Mouse (Mus musculus) neural tube, embryonic 10.5 days (tissue): ENCODE data around the gene Snx25.
"Not testable (repeated sequence)": the region's sequence is repeated elsewhere in the genome, so short reads cannot be mapped to it uniquely, and the experiment has no call there.

ENCODE experiments used
- DNase-seq: peaks from one replicate; pipeline ENCODE4 v3.0.0-alpha.2; 2017; ENCODE audit warnings: low spot score; ENCODE audit errors: extremely low spot score

The Snx25 gene

DNA sequence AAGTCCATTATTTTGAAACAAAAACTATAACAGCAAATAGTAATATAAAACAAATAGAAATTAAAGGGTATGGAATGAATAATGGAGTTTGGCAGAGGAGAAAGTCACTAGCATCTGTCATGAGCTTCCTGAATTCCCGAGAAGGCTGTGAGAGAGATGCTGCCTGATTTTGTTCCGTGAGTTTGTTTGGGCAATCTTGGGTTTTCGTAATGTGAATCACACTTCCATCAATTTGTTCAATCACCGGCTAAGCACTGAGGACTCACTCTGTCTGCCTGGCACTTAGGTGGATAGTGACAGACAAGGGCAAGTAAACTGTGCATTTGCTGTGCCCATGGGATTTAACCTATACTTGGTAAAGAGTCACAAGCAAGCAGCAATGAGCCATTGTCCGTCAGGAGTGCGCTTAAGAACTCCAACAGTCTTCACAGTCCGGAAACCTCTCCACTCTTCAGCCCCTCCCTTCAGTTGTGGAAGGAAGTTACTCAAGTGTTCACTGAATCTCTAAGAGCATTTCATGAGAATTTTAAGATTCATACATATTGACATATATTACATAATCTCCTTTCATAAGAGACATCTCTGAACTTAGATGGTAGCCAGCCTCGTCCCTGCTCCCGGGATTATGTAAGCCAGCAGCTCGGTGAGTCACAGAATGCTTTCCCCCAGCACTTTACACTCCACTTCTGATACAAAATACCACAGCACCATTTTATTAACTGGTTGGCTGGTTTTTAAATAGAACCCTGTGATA lies 13.9 kb downstream of the Snx25 start:
- DNase-seq, result no peak

GRCm38 (mm10) chr8:46137336-46137735 lies 14.6 kb downstream of the Snx25 start:
- DNase-seq, result no peak

DNA sequence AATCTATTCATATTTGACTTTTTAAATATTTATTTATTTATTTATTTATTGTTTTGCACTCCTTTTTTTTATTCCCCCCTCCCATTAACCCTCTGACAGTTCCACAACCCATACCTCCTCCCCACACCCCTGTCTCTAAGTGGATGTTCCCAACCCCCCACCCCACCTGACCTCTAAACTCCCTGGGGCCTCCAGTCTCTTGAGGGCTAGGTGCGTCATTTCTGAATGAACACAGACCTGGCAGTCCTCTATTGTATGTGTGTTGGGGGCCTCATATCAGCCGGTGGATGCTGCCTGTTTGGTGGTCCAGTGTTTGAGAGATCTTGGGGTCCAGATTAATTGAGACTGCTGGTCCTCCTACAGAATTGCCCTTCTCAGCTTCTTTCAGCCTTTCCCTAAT lies 16.4 kb downstream of the Snx25 start:
- not testable (repeated sequence) for DNase-seq

DNA sequence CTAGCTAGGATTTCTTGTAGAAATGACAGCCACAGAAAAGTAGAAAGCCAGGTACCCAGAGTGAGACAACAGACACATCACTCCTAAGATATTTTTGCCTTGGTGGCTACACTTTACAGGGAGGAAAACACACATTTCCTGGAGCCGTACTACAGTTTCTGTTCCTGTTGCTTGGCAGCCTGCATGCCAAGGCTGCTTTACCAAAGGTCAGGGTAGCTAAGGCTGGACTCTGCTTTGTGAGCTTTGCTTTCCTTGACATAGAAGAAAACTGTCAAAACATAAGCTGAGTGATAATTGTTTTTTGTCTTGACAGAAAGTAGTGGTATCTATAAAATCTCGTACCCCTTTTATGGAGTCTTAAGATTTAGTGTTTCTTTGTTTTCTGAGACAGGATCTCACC lies 21.5 kb downstream of the Snx25 start:
- DNase-seq, result no peak

- no peak for DNase-seq
Observed at GRCm38 (mm10) chr8:46122498-46122897, 29.5 kb downstream of the Snx25 start.

GRCm38 (mm10) chr8:46119176-46119575 lies 32.8 kb downstream of the Snx25 start:
- DNase-seq, result no peak

- no peak for DNase-seq
Observed at GRCm38 (mm10) chr8:46117172-46117571, 34.8 kb downstream of the Snx25 start.

DNA sequence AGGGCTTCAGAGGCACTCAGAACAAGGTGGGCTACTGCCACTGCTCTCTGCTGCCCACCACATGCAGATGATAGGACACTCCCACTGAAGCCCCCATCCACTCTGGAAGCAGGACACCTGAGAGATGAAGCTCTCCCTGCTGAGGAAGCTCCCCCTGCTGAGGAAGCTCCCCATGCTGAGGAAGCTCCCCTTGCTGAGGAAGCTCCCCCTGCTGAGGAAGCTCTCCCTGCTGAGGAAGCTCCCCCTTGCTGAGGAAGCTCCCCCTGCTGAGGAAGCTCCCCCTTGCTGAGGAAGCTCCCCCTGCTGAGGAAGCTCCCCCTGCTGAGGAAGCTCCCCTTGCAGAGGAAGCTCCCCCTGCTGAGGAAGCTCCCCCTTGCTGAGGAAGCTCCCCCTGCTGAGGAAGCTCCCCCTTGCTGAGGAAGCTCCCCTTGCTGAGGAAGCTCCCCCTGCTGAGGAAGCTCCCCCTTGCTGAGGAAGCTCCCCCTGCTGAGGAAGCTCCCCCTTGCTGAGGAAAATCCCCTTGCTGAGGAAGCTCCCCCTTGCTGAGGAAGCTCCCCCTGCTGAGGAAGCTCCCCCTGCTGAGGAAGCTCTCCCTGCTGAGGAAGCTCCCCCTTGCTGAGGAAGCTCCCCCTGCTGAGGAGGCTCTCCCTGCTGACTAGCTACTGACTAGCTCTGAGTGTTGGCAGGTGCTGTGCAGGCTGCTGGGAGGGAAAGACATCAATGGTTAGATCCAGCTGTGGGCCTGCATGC lies 38.4 kb downstream of the Snx25 start:
- not testable (repeated sequence) for DNase-seq

GRCm38 (mm10) chr8:46107690-46108089 lies 44.3 kb downstream of the Snx25 start:
- DNase-seq, result no peak

DNA sequence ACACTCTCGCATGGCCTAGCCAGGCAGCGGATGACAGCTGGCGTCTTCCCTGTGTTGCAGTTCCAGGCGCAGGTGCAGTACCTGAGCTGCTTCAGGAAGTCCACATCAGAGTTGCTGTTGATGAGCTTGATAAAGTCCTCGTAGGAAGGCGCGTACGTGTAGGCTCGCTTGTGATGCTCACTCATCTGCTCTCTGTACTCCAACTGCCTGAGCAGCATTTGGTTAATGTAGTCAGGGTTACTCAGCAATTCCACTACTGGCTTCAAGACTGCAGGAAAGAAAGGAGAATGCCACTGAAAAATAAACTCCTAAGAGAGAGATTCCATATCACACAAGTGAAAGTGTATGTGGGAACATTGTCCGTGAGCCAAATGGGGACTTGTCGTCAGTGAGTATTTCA lies 48.5 kb downstream of the Snx25 start:
- DNase-seq, result no peak

- no peak for DNase-seq
Observed at GRCm38 (mm10) chr8:46092667-46093360, 59.1 kb downstream of the Snx25 start.

DNA sequence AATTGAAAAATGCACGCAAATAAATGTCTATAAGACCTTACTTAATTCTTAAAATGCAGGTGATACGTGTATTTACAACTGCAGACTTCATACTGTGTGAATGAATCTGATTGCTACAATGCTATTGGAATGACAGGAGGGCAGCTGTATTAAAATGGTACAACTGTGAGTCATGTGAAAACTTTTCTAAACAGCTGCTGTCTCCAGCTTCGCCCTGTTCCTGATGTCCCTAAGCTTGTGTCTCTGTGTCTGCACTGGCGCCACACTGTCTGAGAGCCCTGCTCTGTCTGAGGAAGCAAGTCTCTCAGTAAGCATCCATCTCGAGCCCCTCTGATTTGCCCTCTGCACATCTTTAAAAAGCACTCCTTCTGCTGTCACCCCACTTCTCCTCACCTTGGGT lies 68.8 kb downstream of the Snx25 start:
- DNase-seq, result no peak

GRCm38 (mm10) chr8:46081030-46081429 lies 70.9 kb downstream of the Snx25 start:
- no peak for DNase-seq

DNA sequence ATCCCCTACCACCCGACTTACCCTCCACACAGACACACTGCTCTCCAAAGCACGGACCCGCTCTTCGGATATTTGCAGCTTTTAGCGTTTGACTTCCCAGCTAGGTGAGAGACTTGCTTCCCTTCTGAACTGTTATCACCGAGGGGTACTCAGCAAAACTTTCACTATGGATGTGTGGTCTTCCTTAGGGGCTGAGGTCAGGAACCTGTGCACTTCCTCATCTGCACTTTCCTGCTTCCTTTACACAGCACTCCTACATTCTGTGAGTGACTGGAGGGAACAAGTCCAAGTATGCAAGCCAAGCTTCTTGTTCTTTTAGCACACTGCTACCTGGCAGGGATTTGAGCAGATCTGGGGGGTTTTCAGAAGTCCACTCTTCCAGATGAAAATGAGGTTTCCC lies 73.1 kb downstream of the Snx25 start:
- no peak for DNase-seq

GRCm38 (mm10) chr8:46075223-46075622 lies 76.7 kb downstream of the Snx25 start:
- DNase-seq, result no peak

DNA sequence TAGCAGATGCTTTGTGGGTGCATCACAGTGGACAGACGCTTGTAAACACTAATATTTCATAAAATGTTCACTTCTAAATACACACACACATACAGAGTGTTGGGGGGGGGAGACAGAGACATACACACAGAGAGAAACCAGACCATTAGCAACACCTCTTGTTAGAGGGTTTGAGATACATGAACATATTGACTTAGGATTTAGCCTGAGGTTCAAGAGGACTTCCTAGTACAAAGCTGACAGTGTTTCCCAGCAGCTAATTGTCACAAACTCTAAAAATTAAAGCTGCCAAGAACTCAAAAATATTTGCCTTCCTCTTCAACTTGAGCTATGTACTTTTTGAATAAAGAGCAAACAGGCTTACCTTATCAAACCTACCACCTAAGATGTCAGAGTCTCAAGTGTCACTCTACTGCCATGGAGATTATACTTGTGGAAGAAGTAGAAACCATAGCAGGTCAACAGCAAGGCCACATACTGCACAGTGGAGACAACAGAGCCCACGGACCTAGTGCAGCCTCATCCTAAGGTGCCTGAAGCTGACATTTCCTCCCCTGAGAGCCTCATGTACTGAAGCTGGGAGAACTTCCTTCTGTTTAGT lies 78.3 kb downstream of the Snx25 start:
- no peak for DNase-seq

- no peak for DNase-seq
Observed at GRCm38 (mm10) chr8:46072798-46073197, 79.2 kb downstream of the Snx25 start.

- DNase-seq, result peak; percentile 8
Observed at GRCm38 (mm10) chr8:46040260-46040659, 111.7 kb downstream of the Snx25 start.

DNA sequence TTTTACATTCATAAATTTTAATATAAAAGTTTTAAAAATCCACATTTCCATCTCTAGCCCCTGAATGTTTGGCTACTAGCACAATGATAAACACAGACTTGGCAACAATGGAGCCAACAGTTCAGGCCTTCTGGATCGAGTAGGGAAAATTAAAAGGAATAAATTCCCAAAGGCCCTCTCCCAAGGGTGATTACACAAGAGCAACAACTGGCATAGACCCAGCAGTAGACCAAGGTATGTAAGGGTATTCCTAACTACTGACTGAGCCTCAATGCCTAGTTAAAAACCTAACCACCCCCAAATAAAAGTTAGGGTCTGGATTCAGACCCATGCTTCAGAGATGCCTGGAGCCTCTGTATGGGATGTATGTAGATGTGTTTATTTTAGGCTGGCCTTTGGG lies 112.3 kb downstream of the Snx25 start:
- DNase-seq, result no peak

DNA sequence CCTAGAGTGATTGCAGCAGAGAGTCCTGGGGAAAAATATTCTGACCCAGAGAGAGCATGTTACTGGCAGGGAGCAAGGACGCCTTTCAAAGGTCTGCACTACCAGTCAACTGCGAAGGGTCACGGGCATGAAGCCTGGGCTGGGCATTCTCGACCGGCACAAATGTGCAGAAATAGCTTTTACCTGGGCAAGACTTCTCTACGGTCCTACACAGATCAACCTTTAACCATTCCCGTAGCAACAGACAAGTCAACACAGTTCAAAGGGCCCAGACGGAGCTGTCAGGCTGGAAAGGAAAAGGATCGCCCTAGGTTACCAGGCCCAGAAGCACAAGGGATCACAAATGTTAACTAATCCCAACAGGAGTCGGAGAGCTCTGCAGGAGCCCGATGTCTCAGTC lies 115.7 kb downstream of the Snx25 start:
- DNase-seq, result peak; percentile 3

DNA sequence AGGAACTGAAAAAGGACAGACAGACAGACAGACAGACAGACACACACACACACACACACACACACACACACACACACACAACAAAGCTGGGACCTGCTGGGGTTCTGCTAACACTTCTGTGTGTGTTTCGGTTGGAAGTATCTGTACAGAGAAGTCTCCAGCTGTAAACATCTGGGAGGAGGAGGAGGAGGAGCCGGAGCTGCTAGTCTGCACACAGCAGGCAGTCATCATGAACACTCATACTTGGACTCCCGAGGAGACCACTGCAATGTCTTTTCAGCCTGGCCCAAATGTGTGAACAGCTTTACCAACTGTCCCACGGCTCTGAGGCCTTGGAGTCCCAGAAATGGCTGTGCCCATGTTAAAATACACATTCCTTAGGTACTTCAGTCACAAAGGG lies 127.6 kb downstream of the Snx25 start:
- DNase-seq, result no peak

DNA sequence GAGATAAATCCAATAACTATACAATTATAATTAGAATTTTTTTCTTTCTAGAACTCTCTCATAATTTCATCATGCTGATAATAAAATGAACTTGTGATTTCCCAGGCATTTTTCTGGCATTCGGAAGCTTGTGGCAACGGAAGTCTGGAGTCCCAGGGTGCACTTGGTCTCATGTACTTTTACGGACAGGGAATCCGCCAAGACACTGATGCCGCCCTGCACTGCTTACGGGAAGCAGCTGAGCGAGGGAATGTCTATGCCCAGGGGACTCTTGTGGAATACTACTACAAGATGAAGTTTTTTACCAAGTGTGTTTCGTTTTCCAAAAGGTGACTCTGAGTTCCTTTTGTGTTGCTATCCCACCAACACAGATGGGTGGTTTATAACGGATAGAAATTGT lies 129.2 kb downstream of the Snx25 start:
- DNase-seq, result no peak
